Mouse (Mus musculus) embryonic fibroblast, embryonic 13.5 days (primary cell): ENCODE results near the gene Tmem126a.

Experiments
- CTCF ChIP-seq: IDR thresholded peaks from 2 replicates; pipeline ENCODE4 v1.5.1; 2011; ENCODE audit warnings: mild to moderate bottlenecking, control low read depth, low read length, moderate library complexity, borderline replicate concordance; ENCODE audit not compliant: insufficient read depth
- POLR2A ChIP-seq: IDR thresholded peaks from 2 replicates; pipeline ENCODE4 v1.6.1; 2011; ENCODE audit warnings: low read depth, mild to moderate bottlenecking, control low read depth, low read length, moderate library complexity

DNA sequence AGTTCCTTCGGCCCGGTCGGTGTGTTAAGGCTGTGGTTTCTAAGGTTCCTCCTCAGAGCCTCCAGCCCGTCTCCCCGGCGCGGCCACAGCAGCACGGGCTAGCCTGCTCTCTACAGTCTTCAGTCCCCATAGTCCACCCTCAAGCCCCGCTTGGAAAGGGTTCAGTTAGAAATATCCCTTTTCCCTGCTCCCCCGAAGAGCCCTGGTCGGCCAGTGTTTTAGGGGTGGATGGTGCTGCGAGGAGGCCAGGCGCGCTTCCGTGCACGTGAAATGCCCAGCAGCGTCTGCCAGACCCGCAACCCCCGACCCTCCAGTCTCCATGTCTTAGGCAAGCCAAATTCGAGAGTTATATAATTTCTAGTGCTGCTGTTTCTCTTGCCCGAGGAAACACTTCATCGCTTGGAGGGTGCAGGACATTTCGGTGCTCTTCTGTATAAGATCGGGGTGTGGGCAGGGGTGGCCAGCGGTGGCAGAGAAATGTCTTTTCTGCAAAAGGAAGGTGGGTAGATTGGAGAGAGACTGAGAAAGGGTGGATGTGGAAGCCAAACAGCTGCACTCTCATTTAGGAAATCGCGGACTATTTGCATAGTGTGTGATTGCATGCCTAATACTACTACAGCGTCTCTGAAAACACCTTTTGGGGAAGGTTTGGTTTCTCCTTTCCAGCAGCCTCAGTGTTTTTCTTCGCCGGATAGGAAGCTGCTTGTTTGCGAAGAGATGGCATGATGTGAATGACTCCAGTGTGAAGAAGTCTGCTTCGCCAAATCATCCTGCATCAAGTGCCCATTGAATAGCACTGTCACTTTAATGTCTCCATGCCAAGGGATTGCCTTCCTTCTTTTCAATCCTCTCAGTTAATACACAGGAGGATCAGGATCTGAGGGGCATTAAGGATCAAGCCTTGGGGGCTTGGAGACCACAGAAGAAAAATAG is 19.6 kb upstream of the Tmem126a start, which contains the start of gene Dlg2:
- TF ChIP-seq POLR2A = no peak
- no peak for TF ChIP-seq CTCF
